Mouse (Mus musculus) left cerebral cortex, adult 8-10 months (tissue): ENCODE results near the gene Nmnat2. TPM values are rescaled to one million over a fixed set of nuclear protein-coding genes. Genes with fewer than 3 reads are reported as not detected.

ENCODE experiments used
- DNase-seq, 2 experiments: peaks; one replicate each; pipeline ENCODE4 v3.0.0; 2022; ENCODE audit warnings: low spot score in 2 of 2
- total RNA-seq, 4 experiments: library from RNA; stranded (reverse); gene quantifications; 2 replicates each; pipeline ENCODE4 v1.2.4; 2022

Gene Nmnat2
- total RNA-seq, 4 experiments from 2014 or later, result 152 to 174 (median 163) TPM

DNA sequence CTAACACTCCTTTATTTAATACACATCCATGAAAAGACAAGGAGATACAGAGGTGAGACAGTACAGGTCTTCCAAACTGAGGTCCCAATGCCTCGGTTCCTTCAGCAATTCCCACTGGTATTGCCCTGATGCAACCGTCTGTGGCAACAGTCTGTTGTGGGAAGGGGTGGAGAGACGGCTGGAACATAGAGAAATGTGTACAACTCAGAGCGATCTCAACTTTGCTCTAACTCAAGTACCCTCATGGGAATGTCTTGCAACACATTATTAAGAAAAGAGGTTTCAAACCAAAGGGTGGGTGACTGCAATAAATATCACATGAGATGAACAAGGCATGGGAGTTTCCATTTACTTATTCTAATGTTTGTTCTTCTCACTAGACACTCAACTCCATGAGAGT, 168.0 kb downstream of the Nmnat2 start:
- no peak for DNase-seq

DNA sequence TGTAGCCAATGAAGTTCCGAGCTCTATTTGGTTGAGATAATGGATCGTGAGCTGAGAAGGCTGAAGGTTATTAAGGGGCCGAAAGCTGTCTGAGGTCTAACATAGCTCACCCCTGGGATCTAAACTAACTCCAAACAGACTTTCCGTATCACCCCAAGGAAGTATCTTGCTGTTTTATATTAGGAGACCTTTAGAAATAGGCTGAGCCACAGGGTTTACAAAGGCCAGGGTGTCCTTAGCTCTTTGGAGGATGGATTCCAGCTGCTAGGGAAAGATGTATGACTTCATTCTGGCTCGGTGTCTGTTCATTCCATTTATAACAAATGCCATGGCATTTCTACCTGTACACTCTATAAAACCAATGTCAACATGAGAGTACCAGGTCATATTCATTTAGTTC, 169.7 kb downstream of the Nmnat2 start:
- DNase-seq, result no peak

- DNase-seq, result no peak
These were observed 170.8 kb downstream of the Nmnat2 start for GRCm38 (mm10) chr1:153125287-153126275.

- DNase-seq, result no peak
These were observed 171.9 kb downstream of the Nmnat2 start for GRCm38 (mm10) chr1:153126491-153127381.

DNA sequence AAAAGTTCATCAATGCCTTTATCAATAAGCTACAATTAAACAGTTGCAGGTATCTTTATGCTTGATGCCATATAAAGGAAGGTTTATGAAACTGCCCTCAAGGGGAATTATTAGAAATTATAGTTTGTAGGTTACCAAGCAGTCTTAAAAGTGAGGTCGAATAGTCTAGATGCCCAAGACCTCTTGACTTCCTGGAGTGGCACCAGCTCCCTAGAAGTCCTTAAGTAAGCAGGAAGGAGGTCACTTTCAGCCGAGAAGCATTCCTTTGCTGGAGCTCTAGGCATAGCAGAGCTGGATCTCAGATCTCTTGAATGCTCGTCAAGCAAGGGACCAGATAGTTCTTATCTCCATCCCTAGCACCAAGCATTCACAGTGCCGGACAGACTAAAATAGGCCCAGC, 172.8 kb downstream of the Nmnat2 start:
- DNase-seq, result no peak

- no peak for DNase-seq
These were observed 174.0 kb downstream of the Nmnat2 start for GRCm38 (mm10) chr1:153128780-153129179.

DNA sequence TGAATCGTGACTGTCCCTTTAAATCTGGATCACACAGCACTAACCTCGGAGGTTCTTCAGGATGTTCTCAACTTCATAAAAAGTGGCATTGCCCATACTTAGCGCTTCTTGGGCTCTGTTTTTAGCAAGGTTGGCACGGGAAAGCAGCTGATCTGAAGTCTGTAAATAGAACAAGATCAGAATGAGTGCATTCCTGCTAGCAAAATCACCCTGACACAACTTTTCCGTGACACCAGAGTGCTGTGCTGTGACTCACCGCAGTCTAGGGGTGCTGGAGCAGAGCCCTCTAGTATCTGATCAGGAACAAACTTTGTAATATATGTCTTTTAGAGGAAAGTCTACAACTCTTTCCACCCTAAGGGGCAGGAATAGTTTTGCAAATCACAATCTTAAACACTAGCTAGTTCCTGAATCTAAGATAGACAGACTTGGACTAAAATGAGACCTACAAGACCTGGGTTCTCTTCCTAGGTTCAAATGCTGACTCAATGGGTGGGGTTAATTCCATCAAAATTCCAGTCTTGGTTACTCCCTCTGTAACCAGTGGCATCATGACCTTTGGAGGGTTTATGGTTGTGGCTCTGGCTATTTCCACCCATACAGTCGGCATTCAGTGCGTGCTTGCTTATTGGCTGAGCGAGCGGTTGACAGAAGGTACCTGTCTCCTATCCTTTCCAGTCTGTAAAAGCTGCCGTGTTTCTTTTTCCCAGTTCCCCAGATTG, 175.4 kb downstream of the Nmnat2 start:
- no peak for DNase-seq

DNA sequence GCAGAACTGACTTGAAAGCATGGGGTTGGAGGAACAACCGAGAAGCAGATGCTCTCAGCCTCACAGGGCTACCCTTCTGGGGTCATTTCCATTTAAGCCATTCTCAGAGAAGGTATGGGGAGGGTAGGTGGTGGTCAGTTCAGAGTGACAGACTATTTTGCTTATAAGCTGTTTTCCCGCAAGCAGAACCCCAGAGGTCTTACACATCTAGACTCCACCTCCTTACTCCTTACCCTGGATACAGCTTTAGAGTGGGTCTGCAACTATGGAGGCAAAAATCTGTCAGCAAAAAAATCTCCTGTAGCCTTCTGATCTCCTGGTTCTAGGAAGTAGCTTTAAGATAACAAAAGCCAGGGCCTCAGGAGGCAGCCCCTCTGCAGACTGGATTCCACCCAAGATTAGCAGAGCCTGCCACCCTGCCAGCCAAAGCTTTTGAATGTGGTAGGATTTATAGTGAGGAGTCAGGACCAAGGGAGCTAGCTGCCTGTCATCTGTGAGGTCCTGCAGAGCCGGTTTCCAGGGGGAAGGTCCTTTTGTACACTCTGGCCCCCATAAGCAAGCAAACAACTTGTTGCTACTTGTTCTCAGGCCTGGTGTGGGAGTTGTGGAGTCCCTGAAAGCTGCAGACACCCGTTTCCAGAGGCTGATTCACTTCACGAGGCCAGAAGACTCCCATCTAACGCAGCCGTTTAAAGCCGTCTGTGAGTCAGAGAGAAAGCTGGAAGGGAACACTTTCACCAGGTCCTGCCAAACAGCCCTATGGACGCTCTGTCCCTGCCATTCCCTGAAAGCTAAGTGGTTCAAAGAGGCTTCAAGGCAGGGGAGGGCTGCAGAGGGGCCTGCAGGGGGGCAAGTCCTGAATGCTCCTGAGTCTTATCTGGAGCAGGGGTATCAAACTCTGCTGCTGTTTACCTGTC, 179.3 kb downstream of the Nmnat2 start:
- DNase-seq, result no peak

GRCm38 (mm10) chr1:153136647-153137046, 181.9 kb downstream of the Nmnat2 start:
- no peak for DNase-seq

DNA sequence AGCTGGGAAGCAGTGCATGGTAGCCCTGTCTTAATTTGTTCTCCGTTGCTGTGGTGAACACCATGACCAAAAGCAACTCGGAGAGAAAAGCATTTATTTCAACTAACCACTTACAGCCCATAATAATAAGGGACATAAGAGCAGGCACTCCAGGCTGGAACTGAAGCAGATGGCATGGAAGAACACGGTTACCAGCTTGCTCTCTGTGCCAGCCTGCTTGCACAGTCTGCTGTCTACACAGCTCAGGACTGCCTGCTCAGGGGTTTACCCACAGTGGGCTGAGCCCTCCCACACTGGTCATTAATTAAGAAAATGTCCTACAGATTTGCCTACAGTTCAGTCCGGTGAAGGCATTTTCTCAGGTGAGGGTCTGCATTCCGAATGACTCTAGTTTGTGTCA, 183.7 kb downstream of the Nmnat2 start:
- DNase-seq, result no peak

DNA sequence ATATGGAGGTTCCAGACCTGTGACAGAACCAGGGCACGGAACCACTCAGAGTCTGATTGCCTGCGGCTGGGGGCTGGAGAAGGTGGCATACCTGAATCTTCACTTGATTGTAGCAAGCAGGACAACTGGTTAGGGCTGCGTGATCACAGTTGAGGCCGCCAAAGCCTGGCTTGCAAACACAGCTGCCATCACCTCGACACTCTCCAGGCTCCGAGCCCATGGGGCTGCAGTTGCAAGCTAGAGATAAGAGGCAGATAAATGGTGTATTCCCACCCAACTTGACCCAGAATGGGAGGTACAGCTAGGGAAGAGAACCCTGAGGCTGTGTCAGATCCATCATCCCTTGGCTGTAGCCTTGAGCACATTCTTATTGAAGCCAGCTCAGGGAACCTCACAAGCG, 184.8 kb downstream of the Nmnat2 start:
- DNase-seq, result no peak

- no peak for DNase-seq
These were observed 185.5 kb downstream of the Nmnat2 start for GRCm38 (mm10) chr1:153140265-153140664.

DNA sequence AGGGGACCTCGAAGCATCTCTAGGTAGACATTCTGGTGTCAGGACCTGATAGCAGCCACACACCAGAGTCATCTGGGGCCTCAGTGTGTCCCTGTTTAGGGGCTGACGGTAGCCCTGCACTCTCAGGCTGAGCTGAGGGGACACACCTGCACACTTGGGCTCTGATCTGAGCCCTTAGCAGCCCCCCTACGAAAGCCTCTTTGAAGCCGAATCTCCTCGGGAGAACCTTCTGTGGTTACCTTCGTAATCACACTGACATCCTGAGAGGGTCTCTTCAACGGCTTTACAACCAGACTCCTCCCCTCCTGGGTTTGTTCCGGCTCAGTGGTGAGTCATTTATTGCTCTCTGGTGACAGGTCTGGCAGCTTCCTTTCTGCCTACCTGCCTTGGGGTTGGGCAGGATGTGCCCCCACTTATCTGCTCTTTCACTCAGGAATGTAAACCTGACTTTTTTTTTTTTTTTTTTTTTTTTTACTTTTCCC, 186.0 kb downstream of the Nmnat2 start:
- no peak for DNase-seq

- no peak for DNase-seq
These were observed 189.2 kb downstream of the Nmnat2 start for GRCm38 (mm10) chr1:153144021-153144420.

DNA sequence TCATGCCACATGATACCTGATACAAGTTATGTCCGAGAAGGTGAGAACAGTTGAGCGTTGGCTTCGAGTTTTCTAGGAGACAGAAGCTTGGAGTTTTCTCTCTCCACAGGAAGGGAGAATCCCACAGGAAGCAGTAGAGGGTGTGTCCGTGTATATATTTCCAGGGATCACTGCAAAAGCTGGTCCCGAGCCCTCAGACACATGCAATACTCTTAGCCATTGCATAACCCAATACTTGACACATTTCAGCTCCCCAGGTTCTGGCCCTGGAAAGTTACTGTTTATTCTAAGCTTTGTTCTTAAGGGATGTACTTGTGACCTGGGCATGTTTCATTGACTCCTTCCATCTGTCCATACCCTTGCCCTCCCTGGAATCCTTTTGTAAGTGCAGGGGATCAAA, 191.0 kb downstream of the Nmnat2 start:
- DNase-seq, result no peak

GRCm38 (mm10) chr1:153152594-153152993, 197.8 kb downstream of the Nmnat2 start:
- no peak for DNase-seq

GRCm38 (mm10) chr1:153153619-153154137, 198.9 kb downstream of the Nmnat2 start:
- no peak for DNase-seq

GRCm38 (mm10) chr1:153155364-153155763, 200.6 kb downstream of the Nmnat2 start:
- DNase-seq, result no peak

DNA sequence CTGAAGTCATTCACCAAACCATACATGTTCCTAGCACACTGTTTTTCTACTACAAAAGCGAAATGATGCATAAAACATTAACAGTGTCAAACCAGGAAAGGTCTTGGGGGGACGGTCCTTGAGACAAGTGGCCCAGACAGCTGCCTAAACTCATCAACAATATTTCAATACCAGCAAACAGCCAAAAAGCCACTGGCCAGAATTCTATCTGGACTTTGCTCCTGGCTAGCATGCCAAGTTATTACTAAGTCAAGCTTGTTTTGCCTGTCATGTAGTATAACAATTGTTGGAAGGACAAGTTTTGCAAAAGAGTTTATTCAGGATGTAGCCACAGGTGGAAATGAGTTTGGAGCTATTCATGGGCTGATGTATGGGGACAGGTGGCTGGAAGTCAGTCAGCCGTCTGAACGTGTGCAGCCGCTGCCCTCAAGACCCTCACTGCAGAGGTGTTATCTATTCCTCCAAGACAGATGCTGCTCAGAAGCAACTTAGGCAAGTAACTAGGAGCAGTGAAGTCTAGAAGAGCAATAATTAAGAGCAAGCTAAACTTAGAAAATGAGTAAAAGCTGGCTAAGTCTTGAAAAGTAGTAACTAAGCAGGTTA, 202.3 kb downstream of the Nmnat2 start:
- no peak for DNase-seq

- DNase-seq, result no peak
These were observed 204.3 kb downstream of the Nmnat2 start for GRCm38 (mm10) chr1:153159137-153159536.
